Mouse (Mus musculus) brain, embryonic 14.5 days (tissue): ENCODE data around the gene Ehbp1.

Experiments
- CTCF ChIP-seq: fragments of 200-500 bp; IDR thresholded peaks from 2 replicates; pipeline ENCODE4 v1.5.1; 2012; ENCODE audit warnings: inconsistent platforms, mild to moderate bottlenecking, moderate library complexity, borderline replicate concordance; ENCODE audit not compliant: insufficient read depth, insufficient read length; ENCODE audit errors: extremely low read depth
- POLR2A ChIP-seq: fragments of 200-500 bp; IDR thresholded peaks from 2 replicates; pipeline ENCODE4 v1.6.1; 2012; ENCODE audit warnings: mild to moderate bottlenecking, inconsistent platforms, borderline replicate concordance; ENCODE audit not compliant: poor library complexity, insufficient read depth, insufficient read length, severe bottlenecking; ENCODE audit errors: extremely low read depth

- TF ChIP-seq CTCF (no peak), POLR2A (no peak)
Observed at GRCm38 (mm10) chr11:22061660-22062059, 280.4 kb downstream of the Ehbp1 start.
